Mouse (Mus musculus) fibroblast of lung, adult 2 months (primary cell): Measurements from ENCODE around the gene Lamc1.

Experiments
- DNase-seq: peaks from one replicate; pipeline ENCODE4 v3.0.0-alpha.2; 2011; ENCODE audit warnings: low read depth

The Lamc1 gene

GRCm38 (mm10) chr1:153265579-153265978 is 67.0 kb downstream of the Lamc1 start:
- no peak for DNase-seq

DNA sequence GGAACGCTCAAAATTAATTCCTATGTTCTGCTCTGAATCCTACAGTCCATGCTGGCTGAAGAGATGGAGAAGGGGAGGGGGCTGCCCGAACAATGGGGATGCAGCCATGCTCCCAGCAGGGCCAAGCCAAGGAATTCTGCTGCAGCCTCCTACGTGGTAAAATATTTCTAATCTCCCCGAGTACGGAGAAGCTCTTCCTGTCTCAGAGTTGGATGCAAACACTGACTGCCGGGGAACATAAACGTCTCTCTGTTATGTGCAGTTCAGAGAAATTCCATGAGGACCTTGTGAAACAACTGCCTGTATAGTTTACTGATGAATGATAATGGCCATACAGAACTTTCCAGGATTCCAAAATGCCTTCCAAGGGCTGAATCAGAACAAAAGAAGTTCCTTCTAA is 67.5 kb downstream of the Lamc1 start:
- DNase-seq, result no peak

- no peak for DNase-seq
These were observed 72.8 kb downstream of the Lamc1 start for GRCm38 (mm10) chr1:153259752-153260300.

DNA sequence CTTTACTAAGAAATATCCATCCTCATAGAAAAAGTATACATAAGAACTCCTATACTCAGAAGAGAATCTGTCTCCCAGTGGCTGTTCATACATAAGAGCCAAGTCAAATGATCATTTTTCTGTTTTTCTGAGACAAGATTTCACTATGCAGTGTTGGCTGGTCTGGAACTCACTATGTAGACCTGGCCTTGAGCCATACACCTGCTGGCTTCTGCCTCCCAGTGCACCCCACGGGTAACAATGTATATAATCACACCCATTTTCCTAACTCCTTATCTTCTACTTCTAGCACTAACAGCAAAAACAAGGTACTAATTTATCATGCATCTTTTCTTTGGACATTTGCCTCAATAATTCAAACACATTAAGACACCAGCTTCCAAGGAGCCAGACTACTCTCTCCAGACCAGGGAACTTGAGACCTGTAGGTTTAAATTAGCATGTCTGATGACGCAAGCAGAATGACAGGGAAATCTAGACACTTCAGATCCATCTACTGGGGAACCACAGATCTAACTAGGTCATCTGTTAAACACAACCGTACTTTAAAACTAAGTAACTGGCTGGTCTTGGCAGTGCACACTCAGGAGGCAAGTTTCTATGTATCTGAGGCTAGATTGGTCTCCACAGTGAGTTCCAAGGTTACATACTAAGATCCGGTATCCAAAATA is 79.9 kb downstream of the Lamc1 start:
- no peak for DNase-seq

DNA sequence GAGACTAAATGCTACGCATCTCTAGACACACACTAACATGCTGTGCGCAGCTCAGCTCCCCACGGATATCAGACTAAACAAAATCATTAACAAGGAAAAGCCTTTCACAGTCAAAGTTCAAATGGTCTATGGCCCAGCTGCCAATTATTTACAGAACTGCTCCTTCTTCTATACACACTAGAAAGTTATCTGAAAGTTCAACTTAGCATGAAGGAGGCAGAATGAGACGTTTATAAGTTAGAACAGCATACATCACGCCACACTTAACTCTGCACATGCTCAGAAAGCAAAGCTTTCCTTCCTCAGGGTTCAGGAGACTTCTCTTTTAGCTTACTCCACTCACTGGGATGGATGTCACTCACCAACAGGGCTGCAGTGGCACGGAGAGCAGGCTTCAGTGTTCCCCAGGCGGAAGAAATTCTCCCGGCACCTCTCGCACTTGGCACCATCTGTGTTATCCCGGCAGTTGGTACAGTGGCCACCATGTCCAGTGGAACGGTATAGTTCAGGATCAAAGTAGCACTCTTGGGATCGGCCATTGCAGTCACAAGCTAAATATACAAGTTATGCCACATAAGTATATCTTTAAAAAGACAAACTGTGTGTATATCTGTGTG is 80.9 kb downstream of the Lamc1 start:
- no peak for DNase-seq

DNA sequence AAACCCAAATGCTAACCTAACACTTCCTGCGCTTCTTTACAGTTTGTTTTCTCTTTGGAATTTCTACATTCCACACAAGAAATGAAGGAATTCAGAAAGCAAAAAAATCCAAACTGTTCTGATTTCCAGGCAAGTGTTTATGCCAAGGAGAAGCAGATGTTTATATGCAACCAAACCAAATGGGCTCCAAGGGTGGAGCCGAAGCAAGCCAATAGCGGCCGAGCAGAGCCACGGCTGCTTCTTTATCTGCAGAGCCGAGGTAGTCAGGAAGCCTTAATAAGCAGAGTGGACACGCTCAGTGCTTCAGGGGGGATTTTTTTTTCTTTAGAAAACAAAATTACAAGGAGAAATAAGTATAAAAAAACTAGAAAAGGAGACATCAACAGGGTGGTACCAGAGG is 91.2 kb downstream of the Lamc1 start:
- no peak for DNase-seq

- DNase-seq, result peak; percentile 91
These were observed 97.0 kb downstream of the Lamc1 start for GRCm38 (mm10) chr1:153235576-153235975.

DNA sequence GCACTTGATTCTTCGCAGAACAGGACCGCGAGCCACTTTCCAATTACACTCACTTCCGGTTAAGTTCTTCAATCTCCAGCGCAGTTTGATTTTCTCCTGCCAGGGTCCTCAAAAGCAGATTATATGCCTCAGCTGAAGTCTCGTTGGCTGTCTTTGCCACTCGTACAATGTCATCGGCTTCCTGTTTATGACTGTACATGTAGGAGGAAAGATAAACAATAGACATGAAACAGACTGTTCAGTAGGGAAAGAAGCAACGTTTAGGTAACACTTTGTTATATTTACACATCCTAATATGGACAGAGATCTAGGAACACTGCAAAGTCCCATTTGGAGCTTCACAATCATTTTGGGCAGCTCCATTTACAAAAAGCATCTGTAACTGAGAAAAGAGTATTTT is 100.9 kb downstream of the Lamc1 start:
- DNase-seq, result no peak

DNA sequence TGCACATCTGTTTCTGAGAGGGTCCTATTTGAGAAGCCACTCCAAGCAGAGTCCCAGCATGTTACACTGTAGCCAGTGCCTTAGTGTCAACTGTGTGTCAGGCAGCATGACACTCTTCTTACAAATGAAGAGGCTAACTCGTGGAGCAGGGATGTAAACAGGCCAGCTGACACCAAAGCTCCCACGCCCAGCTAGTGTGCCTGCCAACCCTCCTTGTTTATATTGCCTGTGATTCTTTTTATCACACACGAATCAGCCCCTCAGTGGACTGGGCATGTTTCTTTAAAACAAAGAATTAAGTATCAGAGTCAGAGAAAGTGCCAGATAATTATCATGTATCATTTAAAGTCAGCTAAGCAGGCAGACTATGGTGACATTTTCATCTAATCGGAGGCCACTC is 104.7 kb downstream of the Lamc1 start:
- DNase-seq, result no peak

DNA sequence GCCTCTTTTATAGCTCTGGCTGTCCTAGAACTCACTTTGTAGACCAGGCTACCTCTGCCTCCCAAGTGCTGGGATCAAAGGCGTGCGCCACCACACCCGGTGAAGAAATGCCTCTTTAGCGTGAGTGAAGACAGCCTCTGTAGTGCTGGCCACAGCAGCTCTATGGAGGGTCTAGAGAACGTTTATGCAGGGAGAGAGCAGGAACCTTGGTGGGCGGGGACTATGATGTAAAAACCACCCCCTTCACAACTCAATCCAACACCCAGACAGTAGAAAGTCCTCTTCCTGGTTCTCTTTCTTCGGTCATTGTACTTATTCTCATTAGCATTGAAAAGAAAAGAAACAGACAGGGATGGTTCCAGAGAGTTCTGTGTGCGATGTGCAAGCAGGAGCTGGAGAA is 105.5 kb downstream of the Lamc1 start:
- no peak for DNase-seq

- DNase-seq, result peak; percentile 53
These were observed 106.5 kb downstream of the Lamc1 start for GRCm38 (mm10) chr1:153225786-153226725.

- no peak for DNase-seq
These were observed 108.3 kb downstream of the Lamc1 start for GRCm38 (mm10) chr1:153224331-153224730.

DNA sequence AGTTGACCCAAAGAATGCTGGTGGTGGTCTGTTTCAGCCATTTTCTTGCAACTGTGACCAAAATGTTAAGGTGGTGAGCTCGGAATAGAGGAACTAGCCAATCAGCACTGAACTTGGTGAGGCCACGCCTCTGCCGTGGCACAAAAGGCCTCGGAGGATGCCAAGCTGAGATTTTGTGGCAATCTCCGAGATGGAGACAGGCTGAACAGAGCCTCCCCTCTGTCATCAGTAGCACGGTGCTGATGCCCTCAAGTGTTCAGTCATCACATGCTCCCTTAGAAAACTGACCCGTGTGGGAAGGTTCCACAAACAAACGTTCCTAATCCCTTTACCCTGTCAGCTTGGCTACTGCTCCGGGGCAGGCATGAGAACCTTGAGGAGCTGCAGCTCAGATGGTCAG is 113.2 kb downstream of the Lamc1 start:
- DNase-seq, result no peak

- DNase-seq, result no peak
These were observed 116.1 kb downstream of the Lamc1 start for GRCm38 (mm10) chr1:153216516-153216915.

DNA sequence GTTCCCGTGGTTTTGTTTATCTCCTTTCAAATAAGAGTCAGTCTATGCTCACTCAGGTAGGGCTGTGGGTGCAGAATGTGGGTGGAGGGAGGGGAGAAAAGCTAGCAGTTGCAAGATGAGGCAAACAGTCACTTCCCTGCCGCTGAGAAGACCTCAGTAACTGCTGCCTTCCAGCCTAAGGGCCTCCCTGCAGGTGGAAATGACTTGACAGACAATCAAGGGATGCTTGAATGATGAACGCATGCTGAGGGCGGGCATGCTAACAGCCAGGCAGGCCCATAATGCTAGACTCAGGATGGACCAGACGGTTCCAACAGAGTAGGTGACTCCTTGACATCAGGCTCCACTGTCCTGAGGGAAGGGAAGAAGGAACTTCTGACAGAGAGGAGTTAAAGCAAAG is 116.9 kb downstream of the Lamc1 start:
- no peak for DNase-seq

- DNase-seq, result no peak
These were observed 121.6 kb downstream of the Lamc1 start for GRCm38 (mm10) chr1:153210992-153211391.

GRCm38 (mm10) chr1:153210198-153210597 is 122.4 kb downstream of the Lamc1 start:
- no peak for DNase-seq

DNA sequence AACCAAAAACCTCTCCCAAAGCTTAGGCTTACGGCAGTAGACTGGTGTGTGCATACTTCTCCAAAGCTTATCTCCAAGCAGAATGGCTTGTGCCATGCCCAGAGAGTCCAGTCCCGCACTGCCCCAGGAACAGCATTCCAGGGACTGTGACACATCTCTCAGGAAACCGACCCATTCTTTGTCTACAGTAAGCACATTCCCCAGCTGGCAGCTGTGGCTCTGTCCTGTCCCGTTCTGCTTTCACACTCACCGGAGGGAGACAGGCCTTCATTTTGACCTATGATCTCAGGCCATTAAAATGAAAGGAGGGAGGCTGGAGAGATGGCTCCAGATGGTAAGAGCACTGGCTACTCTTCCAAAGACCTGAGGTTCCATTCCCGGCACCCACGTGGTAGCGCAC is 130.4 kb downstream of the Lamc1 start:
- no peak for DNase-seq

DNA sequence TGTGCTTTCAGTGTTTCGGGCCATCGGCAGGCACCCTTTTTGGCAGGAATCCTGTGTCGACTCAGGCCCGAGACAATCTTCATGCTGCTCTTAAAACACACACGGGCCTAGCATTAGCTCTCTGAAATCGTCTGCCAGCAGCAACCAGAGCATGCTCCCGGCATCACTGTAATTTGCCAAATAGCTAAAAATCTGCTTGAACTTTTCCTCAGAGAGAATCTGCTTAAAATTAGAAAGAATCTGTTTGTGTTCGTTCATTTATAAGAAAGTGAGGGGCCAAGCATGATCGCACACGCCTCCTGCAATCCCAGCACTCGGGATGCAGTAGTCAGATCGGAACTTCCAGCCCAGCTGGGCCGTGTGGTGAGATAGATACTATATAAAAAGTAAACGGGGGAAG is 131.1 kb downstream of the Lamc1 start:
- DNase-seq, result no peak

GRCm38 (mm10) chr1:153197316-153197850 is 135.2 kb downstream of the Lamc1 start:
- DNase-seq, result no peak

- DNase-seq, result no peak
These were observed 139.6 kb downstream of the Lamc1 start for GRCm38 (mm10) chr1:153192945-153193344.

GRCm38 (mm10) chr1:153192379-153192778 is 140.2 kb downstream of the Lamc1 start:
- no peak for DNase-seq
